Mouse (Mus musculus) testis, postnatal 14 days (tissue): ENCODE results near the gene Coa7.
"Not testable (repeated sequence)": the region's sequence is repeated elsewhere in the genome, so short reads cannot be mapped to it uniquely, and the experiment has no call there.

Experiments used
- DNase-seq: peaks from one replicate; pipeline ENCODE4 v3.0.0; 2021; ENCODE audit warnings: low spot score

Coa7 gene

DNA sequence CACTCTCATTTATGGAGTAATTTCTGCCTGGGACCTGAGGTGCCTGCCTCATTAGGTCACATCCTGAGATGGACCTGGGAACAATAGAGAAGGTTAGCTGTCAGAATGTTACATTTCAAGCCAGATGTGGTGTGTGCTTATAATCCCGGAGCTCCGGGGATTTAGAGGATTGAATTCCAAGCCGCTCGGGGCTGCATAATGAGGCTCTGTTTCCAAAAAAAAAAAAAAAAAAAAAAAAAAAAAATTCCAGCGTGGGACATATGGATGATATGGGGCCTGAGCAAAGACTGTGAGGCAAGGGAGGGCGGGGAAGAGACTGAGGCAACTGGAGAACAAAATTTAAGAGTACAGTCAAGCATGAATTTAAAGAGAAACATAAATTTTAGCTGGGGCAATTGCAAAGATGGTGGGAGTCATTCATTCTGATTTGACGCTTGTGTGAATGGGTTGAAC lies 16.7 kb downstream of the Coa7 start:
- no peak for DNase-seq

DNA sequence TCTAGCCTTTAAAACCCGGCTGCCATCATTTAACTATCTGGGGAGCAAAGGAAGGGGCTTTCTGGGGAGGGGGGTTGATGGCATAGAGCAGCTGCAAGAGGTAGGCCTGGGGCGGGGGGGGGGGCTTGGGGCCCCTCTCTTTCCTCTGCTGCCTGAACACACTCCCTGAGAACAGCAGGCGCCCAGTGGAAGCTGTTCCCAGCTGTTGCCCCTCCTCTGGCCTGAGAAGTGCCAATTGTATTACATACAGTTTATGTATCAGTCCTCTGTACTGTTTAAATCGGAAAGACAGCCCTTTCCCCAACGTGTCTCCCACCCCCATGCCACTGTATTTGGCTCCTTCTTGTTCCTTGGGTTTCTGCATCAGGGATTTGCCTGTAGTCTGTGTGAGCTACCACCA lies 17.9 kb downstream of the Coa7 start:
- no peak for DNase-seq

- no peak for DNase-seq
Measured at GRCm38 (mm10) chr4:108347111-108347510, 19.2 kb downstream of the Coa7 start.

GRCm38 (mm10) chr4:108348256-108348875 lies 20.4 kb downstream of the Coa7 start:
- no peak for DNase-seq

DNA sequence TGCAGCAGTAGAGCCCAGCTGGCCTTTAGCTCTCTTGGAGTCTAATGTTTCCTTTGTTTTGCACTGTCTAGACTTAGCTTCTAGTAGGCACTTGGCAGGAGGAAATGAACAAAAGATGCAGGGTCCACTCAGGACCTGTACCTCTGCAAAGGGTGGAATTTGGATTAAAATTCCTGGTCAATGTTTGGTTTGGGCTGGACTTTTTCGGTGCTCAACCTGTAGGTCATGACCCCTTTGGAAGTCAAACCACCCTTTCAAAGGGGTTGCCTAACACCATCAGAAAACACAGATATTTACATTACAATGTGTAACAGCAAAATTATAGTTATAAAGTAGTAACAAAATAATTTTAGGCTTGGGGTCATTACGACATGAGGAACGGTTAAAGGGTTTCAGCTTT lies 21.1 kb downstream of the Coa7 start:
- DNase-seq: no peak

- no peak for DNase-seq
Measured at GRCm38 (mm10) chr4:108349836-108350547, 22.1 kb downstream of the Coa7 start.

GRCm38 (mm10) chr4:108350819-108351218 lies 22.9 kb downstream of the Coa7 start:
- no peak for DNase-seq

DNA sequence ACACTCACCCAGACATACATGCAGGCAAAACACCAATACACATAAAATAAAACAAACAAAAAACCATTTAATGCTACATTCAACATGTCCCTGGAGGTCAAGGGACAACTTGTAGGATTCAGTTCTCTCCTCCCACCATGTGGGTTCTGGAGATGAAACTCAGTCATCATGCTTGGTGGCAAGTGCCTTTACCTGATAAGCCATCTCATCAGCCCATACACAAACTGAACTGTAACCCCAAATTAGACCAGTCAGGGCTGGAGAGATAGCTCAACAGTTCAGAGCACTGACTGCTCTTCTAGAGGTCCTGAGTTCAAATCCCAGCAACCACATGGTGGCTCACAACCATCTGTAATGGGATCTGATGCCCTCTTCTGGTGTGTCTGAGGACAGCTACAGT lies 25.7 kb downstream of the Coa7 start:
- DNase-seq: not testable (repeated sequence)

DNA sequence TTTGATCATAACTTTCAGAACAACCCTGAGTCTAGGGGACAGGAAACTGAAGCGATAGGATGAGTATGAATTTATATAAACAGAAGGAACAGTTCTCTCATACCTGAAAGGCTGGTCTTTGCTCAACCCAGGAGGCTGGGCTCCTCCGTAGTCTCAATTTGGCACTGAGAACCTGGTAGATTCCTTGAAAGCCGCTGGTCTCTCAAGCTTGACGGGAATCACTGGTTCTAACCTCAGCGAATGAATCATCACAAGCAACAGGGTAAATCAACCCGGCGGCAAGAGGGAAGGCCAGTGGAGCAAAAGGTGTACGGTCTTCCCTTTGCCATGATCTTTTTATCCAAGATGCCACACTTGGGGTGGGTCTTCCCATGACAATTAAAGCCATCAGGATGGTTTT lies 29.5 kb downstream of the Coa7 start:
- DNase-seq: no peak

DNA sequence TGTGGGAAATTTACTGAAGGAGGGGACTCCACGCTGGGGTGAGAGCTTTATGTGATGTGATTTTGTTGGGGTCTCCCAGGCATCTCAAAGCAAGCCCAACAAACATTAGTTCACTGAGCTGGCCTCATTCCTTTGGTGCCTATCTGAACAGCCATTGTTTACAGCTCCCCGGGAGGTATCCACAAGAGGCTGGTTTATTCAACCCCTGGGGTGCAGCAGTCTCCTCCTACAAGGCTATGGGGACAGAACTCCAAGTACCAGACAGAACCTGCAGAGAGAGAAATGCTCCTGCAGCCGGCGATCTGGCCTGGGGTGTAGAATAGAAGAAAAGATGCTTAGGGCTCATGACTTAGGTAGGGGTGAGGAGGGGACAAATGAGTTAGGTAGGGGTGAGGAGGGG lies 30.6 kb downstream of the Coa7 start:
- no peak for DNase-seq

DNA sequence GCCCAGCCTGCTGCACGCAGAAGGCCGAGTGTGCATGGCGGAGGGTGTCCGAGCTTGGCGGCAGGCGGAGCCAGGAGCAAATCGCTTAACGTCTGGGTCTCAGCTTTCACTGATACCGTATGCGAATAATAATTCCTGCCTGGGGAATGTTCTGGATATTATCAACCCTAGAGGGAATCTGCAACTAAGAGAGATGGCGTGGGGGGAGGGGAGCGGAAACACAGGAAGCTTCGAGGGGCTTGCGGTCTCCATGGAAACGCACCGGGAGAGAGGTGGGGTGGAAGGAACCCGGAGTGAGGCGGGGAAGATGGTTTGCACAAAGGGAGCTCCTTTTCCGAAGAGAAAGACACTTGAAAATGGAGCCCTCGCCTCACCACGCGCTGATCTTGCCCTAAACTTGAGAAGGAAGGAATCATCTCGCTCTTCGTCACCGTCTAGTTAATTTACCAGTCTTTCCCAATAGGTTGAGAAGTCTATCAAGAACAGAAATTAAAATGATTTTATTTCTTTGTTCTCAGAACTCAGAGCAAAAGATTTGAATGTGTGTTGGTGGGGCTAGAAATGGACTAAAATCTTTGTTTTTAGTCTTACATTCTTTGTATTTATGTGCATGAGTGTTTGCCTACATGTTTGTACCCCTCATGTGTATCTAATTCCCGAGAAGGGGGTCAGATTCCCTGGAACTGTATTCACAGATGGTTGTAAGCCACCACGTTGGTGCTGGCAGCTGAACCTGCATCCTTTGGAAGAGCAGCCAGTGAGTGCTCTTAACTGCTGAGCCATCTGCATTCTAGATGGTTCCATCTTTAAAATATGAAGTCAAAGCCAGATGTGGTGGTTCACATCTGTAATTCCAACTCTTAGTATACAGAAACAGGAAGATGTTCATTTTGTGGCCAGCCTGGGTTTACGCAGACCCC lies 32.5 kb downstream of the Coa7 start:
- DNase-seq: peak; percentile 67

- no peak for DNase-seq
Measured at GRCm38 (mm10) chr4:108362321-108363261, 34.7 kb downstream of the Coa7 start.

GRCm38 (mm10) chr4:108363355-108364110 lies 35.6 kb downstream of the Coa7 start:
- DNase-seq: no peak

DNA sequence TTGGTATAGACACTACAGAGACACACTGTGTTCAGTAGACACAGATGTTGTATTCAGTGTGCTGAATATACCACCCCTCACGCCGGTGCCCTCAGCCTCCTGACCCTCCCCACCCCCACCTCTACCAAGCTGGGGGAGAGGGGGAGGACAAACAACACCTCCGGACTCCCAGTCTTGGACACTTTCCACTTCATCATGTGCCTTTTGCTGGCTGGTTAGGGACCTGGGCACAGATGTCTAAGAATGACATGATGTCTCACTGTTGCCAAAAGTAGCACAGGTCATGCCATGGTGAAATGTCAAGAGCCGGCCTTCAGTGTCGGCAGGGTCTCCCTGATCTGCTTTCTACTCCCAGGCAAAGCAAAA lies 36.2 kb downstream of the Coa7 start:
- DNase-seq: no peak

DNA sequence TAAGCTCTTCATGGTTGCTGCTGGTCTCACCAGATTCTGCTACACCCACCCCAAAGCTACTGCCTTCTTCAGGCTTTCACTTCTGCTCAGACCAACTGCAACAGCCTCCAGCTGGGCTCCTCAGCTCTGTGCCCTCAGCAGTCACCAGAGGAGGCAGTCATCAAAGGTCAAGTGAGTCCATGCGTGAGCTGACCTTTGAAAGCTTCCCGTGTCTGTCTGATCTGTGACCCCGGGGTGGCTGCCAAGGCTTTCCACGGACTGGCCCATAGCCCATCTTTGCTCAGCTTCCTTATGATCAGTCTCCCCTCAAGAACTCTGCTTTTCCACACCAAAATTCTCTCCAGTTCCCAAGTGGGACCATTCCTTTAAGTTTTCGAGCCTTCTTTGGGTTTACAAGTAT lies 41.3 kb downstream of the Coa7 start:
- DNase-seq: no peak

DNA sequence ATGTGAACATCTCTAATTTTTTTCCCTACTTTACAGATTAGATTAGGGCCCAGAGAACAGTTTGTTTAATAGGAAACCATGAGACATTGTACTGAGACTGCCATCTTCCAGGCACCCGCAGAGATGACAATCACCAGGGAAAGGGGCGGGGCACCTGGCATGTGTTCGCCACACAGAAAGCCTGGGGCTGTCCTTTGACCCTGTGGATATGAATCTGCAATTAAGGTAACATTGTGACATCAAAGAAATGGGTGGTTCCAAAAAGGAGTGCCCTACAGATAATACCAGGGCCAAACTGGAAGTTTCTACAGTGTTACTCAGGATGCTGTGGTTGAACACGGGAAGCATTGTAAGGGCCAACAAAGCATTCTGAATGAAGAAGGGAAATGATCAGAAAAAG lies 42.5 kb downstream of the Coa7 start:
- DNase-seq: no peak

- DNase-seq: no peak
Measured at GRCm38 (mm10) chr4:108371421-108371820, 43.5 kb downstream of the Coa7 start.

GRCm38 (mm10) chr4:108372166-108372565 lies 44.2 kb downstream of the Coa7 start:
- DNase-seq: no peak

- no peak for DNase-seq
Measured at GRCm38 (mm10) chr4:108379476-108379875, 51.5 kb downstream of the Coa7 start.

DNA sequence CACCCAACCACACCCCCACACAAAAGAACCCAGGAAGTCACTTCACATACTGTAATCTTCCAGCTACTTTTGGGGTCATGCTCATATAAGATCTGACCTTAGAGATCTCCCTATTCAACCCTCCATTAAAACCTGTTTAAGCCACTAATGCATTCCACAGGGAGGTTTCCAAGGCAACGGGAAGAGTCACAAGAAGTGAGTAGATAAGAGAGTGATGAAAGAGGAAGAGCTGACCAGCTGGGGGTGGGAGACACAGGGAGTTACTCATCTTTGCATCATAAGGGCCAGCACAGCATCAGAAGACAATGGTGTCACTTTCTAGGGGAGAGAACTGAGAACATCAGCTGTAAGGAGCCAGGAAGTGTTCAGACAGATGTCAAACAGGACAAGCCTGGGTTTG lies 52.2 kb downstream of the Coa7 start:
- DNase-seq: no peak

DNA sequence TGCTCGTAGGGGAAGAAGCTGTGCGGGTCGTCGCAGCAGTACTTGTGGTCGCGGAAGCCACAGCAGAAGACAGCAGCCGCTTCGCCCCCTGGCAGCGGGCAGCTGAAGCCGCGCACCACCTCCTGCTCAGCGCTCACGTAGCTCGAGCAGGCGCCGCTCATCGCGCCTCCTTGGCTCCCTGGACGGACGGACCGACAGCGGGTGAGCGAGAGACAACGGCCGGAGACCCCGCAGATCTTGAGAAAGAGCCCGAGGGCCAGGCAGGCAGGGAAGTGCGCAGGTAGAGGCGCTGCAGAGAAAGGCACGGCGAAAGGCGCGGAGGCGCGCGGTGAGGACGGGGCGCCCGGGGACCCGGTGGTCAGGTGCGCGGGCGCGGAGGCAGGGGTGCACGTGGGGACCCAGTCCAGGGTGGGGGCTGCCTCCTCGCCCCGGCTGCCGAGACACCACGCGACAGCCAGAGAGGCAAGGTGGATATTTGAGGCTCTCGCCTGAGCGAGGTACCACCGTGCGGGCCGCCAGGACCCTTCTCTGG lies 55.3 kb downstream of the Coa7 start, which contains the start of gene Shisal2a:
Gene Shisal2a (minus strand): TSS at position 167 of the 532 bp plus-strand sequence.
- DNase-seq: peak; percentile 24
